Mouse (Mus musculus) layer of hippocampus, postnatal 36 days (tissue): ENCODE measurements at regions not wholly inside any gene's neighbourhood (a gene's known extent, or its start where the extent isn't known, plus 50 kb on each side); places are given as distances from the start of the nearest gene placed in this dataset.

ENCODE experiments used
- DNase-seq, 2 experiments: peaks; one replicate each; pipeline ENCODE4 v3.0.0; 2022

DNA sequence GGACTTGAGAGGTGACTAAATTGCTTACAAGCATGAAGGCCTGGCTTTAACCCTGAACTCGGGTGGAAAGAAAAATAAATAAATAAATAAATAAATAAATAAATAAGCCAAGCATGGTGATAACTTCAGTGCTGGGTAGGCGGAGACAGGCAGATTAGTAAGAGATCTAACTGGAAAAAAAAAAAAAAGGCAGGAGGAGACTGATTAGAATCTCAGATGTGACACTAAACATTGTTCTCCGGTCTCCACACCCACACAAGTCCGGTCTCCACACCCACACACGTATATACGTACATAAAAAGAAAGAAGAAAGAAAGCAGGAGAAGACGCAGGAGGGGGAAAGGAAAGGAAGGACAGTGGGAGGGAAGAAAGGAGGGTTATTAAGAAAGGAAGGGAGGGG is 267.8 kb downstream of the Dhx15 start:
- no peak for DNase-seq

DNA sequence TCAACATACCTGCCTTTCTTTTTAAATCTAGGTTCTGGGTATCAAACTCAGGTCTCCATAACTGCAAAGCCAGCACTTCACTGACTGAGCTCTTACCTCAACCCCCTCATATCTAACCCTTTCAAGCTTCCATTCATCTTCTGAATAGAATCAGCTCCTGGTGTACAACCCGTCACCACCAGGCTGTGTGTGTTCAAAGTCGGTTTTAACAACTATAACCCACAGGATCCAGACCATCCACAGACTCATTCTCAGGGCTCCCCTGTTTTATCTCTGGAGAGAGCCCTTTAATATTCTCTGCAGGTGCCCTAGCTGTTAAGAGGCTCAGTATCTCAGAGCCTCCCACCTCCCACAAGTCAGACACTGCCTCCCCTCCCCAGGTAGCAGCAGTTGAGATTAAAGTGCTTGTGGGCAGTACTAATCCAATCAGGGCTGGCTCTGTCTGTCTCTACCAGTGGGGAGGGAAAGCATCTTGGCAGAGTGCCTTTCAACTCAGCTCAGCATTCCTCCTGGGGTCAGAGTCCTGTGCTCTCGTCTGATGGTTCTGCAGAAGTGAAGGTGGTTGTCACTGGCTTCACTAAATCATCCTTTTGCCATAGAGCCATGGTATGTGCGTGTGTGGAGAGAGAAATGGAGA is 272.4 kb downstream of the Dhx15 start:
- DNase-seq = no peak

GRCm38 (mm10) chr5:51914731-51915130 is 275.6 kb downstream of the Dhx15 start:
- no peak for DNase-seq

GRCm38 (mm10) chr5:51908861-51909260 is 281.5 kb downstream of the Dhx15 start:
- DNase-seq = no peak

GRCm38 (mm10) chr5:51906315-51907109 is 283.8 kb downstream of the Dhx15 start:
- no peak for DNase-seq

DNA sequence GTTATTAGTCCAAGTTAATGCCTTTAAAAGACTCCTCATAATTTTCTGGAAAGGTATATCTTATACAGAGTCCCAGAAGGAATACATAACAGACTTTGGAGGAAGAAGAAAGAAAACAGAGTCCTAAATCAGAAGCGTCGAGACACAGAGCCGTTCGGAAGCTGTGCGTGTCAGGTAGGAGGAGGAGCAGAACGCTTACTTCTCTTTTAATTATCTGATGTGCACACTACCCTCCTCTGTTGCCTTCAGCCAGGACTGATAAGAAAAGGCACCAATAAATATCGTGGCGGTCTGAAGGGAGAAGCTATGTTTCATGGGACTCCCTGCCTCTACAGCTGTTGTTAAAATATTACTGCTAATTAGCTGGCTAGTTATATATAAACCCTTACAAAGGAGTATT is 296.2 kb downstream of the Dhx15 start:
- no peak for DNase-seq

GRCm38 (mm10) chr5:51891341-51891740 is 299.0 kb downstream of the Dhx15 start:
- no peak for DNase-seq

GRCm38 (mm10) chr5:51888404-51888803 is 301.9 kb downstream of the Dhx15 start:
- DNase-seq = no peak

- DNase-seq = no peak
Observed at GRCm38 (mm10) chr5:51882594-51882993, 307.7 kb downstream of the Dhx15 start.

GRCm38 (mm10) chr5:51882173-51882572 is 308.1 kb downstream of the Dhx15 start:
- DNase-seq = no peak

GRCm38 (mm10) chr5:51876846-51877245 is 309.3 kb upstream of the Ppargc1a start:
- no peak for DNase-seq

DNA sequence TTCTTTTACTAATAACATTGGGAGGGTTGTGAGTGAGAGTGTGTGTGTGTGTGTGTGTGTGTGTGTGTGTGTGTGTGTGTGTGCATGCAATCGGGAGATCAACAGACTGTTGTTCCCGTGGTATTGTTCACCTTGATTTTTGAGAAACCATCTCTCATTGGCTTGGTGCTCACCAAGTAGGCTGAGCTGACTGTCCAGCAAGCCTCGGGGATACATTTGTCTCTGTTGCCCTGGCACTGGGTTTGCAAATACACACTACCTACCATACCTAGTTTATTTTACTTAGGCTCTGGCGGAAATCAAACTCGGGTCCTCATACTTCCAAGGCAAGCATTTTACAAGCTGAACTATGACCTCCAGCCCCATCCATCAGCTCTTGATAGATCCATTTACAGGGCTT is 306.0 kb upstream of the Ppargc1a start:
- no peak for DNase-seq

- DNase-seq = no peak
Observed at GRCm38 (mm10) chr5:51871735-51872134, 304.2 kb upstream of the Ppargc1a start.

GRCm38 (mm10) chr5:51868223-51868713 is 300.7 kb upstream of the Ppargc1a start:
- DNase-seq = no peak

DNA sequence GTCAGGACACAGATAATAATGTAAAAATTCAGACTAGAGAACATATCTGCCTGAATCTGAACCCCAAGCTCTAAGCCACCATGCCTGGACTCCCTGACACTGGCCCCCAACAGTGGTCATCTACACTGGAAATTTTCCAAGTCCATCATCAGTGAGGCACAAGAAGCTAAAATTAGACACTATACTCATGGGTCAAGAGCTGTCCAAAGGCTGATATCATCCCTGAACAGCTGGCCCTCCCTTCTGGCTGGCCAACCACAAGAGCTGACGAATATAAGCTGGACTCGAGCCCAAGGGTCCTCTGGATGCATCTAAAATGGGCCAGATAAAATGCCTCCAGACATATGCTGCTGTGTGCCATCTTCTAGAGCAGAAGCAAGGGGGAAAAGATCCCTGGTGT is 298.5 kb upstream of the Ppargc1a start:
- no peak for DNase-seq

DNA sequence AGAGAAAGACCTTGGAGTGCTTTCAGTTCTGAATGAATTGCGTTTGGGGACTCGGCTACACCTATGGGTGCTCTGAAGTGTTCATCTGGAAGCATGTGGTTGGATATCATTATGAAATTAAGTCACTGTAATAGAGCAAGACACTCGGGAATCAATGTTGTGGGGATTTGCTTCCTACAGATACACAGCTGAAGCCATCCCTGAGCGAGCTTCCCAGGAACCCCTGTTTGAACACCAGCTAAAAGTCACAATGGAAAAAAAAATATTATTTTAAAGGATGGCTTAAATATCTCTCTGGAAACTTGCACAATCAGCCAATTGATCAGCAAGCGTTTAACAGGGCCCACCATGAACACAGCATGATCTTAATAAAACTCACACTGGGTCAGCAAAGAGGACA is 293.0 kb upstream of the Ppargc1a start:
- DNase-seq = no peak

- DNase-seq = no peak
Observed at GRCm38 (mm10) chr5:51853456-51854124, 286.1 kb upstream of the Ppargc1a start.

- DNase-seq = no peak
Observed at GRCm38 (mm10) chr5:51850091-51850490, 282.6 kb upstream of the Ppargc1a start.

DNA sequence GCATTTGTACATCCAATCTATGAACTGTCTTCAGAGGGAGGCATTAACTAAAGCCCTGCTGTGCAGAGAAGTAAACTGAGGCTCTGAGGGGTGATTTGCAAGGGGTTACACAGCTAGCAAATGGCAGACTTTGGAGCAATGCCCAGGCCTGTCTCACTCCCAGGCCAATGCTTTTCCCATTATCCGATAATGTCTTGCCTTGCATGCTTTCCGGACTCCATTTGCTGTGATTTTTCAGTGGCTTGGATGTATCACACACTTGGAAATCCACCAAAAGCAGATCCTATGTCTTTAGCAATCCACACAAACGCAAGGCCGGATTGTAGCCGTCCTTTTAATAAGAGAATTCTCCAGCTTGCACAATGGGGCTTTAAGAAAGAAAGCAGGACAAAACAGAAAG is 281.7 kb upstream of the Ppargc1a start:
- no peak for DNase-seq

DNA sequence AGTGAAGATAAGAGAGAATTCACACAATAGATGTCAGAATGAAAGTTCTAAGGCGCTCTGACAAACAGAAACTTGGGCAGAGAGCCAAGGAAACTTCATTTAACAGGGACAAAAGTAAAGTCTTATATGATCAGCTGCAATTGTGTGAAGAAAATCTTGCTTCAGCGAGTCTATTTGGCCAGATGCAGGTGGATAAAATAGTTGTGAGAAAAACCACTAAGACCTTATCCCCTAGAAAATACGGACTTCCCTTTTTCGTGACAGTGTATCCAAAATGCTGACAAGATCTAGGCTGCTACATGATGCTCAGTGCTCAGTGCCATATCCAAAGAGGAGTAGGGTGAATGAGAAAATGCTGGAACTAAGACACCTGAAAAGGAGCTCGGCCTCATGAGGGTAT is 274.7 kb upstream of the Ppargc1a start:
- no peak for DNase-seq

DNA sequence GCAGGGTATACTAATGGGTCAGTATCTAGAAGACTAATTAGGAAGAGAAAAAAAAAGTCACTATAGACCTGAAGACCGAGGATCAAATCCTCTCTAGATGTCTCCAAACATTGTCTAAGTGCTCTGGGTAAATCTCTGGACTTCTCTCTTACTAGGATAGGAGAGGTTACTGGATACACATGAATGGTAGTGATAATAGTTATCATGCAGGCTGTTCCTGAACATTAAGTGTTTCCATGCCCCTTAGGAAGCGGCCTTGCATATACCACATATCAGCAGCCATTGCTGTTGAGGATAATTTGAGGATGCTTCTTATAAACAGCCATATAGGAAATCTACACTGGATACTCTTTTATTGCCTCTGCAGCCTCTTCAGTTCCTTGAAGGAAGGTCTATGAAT is 274.2 kb upstream of the Ppargc1a start:
- no peak for DNase-seq

DNA sequence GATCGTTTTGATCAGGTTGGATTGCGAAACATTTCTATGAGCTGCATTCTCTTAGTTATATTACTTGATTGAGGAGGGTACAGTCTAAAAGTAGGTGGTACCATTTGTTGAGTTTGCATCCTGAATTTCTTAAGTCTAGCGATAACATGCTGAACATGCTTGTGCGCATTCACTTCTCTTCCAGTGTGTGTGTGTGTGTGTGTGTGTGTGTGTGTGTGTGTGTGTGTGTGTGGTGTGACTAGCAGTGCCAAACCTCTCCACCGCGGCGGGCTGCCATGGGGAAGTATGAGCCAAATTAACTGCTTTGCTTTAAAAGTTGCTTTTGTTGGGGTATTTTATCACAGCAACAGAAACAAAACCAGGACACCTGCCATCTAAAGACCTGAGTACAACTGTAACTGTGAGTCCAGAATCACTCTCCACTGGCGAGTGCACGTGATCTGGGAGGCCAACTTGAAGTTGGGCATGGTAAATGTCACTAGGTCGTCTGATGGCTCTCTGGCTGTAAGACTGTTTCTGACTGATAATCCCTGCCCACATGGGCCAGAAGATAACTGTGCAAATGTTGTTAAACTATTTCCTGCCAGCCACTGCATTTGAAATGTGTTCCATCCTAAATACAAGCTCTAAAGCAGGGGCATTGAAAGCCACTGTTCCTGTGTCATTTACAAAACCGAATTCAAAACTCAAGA is 273.3 kb upstream of the Ppargc1a start:
- no peak for DNase-seq

DNA sequence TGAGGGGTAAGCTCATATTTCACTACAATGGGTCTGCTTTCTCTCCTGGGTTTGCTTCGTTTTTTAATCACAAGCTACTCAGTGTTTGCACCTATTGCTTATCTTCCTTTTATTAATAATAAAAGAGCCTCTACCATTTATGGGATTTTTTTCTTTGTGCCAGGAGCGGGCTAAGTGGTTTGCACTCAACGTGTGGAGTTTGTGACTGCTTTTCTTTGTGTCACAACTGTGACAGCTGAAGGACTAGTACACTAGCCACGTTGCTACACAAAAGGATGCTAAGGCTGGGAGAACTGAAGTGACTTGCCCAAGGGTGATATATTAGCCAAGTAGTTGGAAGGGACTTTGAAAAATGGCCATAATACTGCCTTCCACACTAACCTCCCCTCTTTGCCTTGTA is 271.8 kb upstream of the Ppargc1a start:
- DNase-seq = no peak
